In the genomic region with DNA sequence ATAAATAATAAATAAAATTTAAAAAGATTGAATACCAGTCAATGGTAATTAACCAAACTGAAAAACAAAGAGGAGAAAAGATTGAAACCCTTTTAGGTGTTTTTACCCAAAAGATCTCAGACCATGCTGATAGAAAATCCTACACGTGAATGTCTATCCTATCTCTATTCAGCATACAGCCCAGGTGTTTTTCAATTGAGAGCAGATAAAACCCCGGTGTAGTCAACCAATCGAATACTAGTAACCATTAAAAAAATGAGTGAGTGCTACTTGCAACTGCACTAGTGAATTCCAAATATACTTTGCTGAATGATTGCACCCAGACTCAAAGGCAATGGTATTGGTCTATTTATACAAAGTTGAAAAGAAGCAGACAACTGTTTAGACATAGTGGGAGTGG, we compare ENCODE assay signal across 17 mouse cellular contexts.
"Had no signal": no experiment of that assay in that cellular context is flagged by ENCODE, and none has a peak within 500 bp of the region (broad histone marks: within the 10 kb centered on the region; RNA-seq: fewer than 3 reads in every experiment).

No protein-coding gene starts in this region.

- ATAC-seq: intestine, embryonic 15.5 days; lung, postnatal 0 days; midbrain, embryonic 13.5 days had no signal

- H3K4me2 ChIP-seq: intestine, embryonic 15.5 days; limb, embryonic 13.5 days; lung, embryonic 14.5 days; midbrain, embryonic 13.5 days; stomach, embryonic 15.5 days had no signal

- H3K36me3 ChIP-seq: intestine, embryonic 15.5 days; limb, embryonic 10.5 days; limb, embryonic 13.5 days; midbrain, embryonic 10.5 days; midbrain, embryonic 13.5 days; stomach, embryonic 15.5 days had no signal

- DNase-seq: kidney, adult 11 months; kidney, adult 9 months; kidney, postnatal 14 days; kidney, postnatal 4 days; lung, embryonic 14.5 days; right cerebral cortex, adult 18-20 months; right cerebral cortex, postnatal 14 days; right cerebral cortex, postnatal 4 days; thymus, postnatal 25 days had no signal

- H3K27me3 ChIP-seq: intestine, embryonic 15.5 days; limb, embryonic 13.5 days; midbrain, embryonic 13.5 days; stomach, embryonic 15.5 days had no signal

- H3K9ac ChIP-seq: intestine, embryonic 15.5 days; limb, embryonic 13.5 days; lung, embryonic 14.5 days; midbrain, embryonic 13.5 days; stomach, embryonic 15.5 days had no signal

- H3K4me1 ChIP-seq: intestine, embryonic 15.5 days; limb, embryonic 10.5 days; limb, embryonic 13.5 days; midbrain, embryonic 10.5 days; midbrain, embryonic 13.5 days; stomach, embryonic 15.5 days had no signal

- H3K4me3 ChIP-seq: intestine, embryonic 15.5 days; limb, embryonic 10.5 days; limb, embryonic 13.5 days; midbrain, embryonic 10.5 days; midbrain, embryonic 13.5 days; stomach, embryonic 15.5 days had no signal

- H3K9me3 ChIP-seq: intestine, embryonic 15.5 days; limb, embryonic 10.5 days; limb, embryonic 13.5 days; midbrain, embryonic 10.5 days; midbrain, embryonic 13.5 days; stomach, embryonic 15.5 days had no signal

- H3K27ac ChIP-seq: intestine, embryonic 15.5 days; limb, embryonic 10.5 days; limb, embryonic 13.5 days; macrophage; midbrain, embryonic 10.5 days; midbrain, embryonic 13.5 days; stomach, embryonic 15.5 days had no signal
